Mouse (Mus musculus) lung, embryonic 16.5 days (tissue): ENCODE results near the gene Rhbdd3. TPM values are rescaled to one million over a fixed set of nuclear protein-coding genes. Genes with fewer than 3 reads are reported as not detected.
A peak's percentile ranks its signal among the peaks of the same experiment; 100 is the strongest.

ENCODE experiments used
- ATAC-seq: fragments of 200-750 bp; cut with Nextera tagmentation; 2 replicates; pipeline ENCODE4 v1.8.0; 2017; ENCODE audit warnings: low read depth, mild to moderate bottlenecking, moderate library complexity
- H3K27ac ChIP-seq: fragments of 300-500 bp; sonication (generic); 2 replicates; pipeline ENCODE4 v1.5.1; 2014; ENCODE audit warnings: mild to moderate bottlenecking, control low read depth, low read length
- H3K27me3 ChIP-seq: fragments of 300-500 bp; sonication (generic); 2 replicates; pipeline ENCODE4 v1.6.1; 2014; ENCODE audit warnings: low read depth, low read length, mixed read lengths; ENCODE audit not compliant: control insufficient read depth, insufficient read depth
- H3K36me3 ChIP-seq: fragments of 300-500 bp; sonication (generic); 2 replicates; pipeline ENCODE4 v1.6.1; 2014; ENCODE audit warnings: low read length; ENCODE audit not compliant: control insufficient read depth, insufficient read depth
- H3K4me1 ChIP-seq: fragments of 300-500 bp; sonication (generic); replicated peaks from 2 replicates; pipeline ENCODE4 v1.6.1; 2014; ENCODE audit warnings: low read length, mixed read lengths; ENCODE audit not compliant: control insufficient read depth, insufficient read depth
- H3K4me2 ChIP-seq: fragments of 300-500 bp; sonication (generic); 2 replicates; pipeline ENCODE4 v1.6.1; 2014; ENCODE audit warnings: low read depth, low read length, control low read depth
- H3K4me3 ChIP-seq: fragments of 300-500 bp; sonication (generic); 2 replicates; pipeline ENCODE4 v1.5.1; 2014; ENCODE audit warnings: mild to moderate bottlenecking, low read length, control low read depth
- H3K9ac ChIP-seq: fragments of 300-500 bp; sonication (generic); 2 replicates; pipeline ENCODE4 v1.6.1; 2014; ENCODE audit warnings: low read length, control low read depth
- H3K9me3 ChIP-seq: fragments of 300-500 bp; sonication (generic); 2 replicates; pipeline ENCODE4 v1.6.1; 2016; ENCODE audit warnings: low read length; ENCODE audit not compliant: control insufficient read depth
- WGBS: fragments of 180-500 bp; shearing (Covaris S2); extraction: QIAGEN DNeasy Blood & Tissue Kit; methylation state at CpG from one replicate; pipeline ENCODE4 v1.1.7; 2014; 5-methylcytosine and 5-hydroxymethylcytosine counted together
- polyA plus RNA-seq: library from polyadenylated mRNA; unstranded; fragments of >200 nt; fragmentation: Nextera tagmentation; extraction: Ambion mirVana; gene quantifications from 2 replicates; pipeline ENCODE4 v1.2.1, GENCODE M21; 2015

The Rhbdd3 gene
- polyA plus RNA-seq, 1 experiment from 2014 or later: 23.8 TPM

GRCm38 (mm10) chr11:5150416-5151246 lies 51.9 kb downstream of the Rhbdd3 start:
- ATAC-seq: no peak
- peak overlapping the region; percentile 25; the same call in 1 of the 2 replicates for H3K9ac ChIP-seq
- H3K9me3 ChIP-seq: no peaks in the 10 kb centered on the region
- peak overlapping the region; percentile 97; the same call in 1 of the 2 replicates for H3K4me2 ChIP-seq
- 53% methylated on average over 9 of the region's 9 CpGs for WGBS
- no peaks in the 10 kb centered on the region for H3K36me3 ChIP-seq
- H3K27me3 ChIP-seq: no peaks in the 10 kb centered on the region
- 0 out of 2 replicates have a peak overlapping the region, but pooled peaks have one; percentile 4 for H3K4me3 ChIP-seq
- H3K27ac ChIP-seq: no peak overlapping the region
- H3K4me1 ChIP-seq: peaks cover 42% of the 10 kb centered on the region

- Histone ChIP-seq H3K27ac (no peak overlapping the region), H3K9me3 (no peaks in the 10 kb centered on the region), H3K4me1 (peaks cover 45% of the 10 kb centered on the region), H3K4me2 (peak overlapping the region; percentile 97), H3K36me3 (no peaks in the 10 kb centered on the region), H3K27me3 (no peaks in the 10 kb centered on the region), H3K4me3 (peak overlapping the region; percentile 66), H3K9ac (peak overlapping the region; percentile 82)
- 38% methylated on average over 4 of the region's 4 CpGs for WGBS
- ATAC-seq: no peak
Observed at GRCm38 (mm10) chr11:5151247-5151630, 52.5 kb downstream of the Rhbdd3 start.

GRCm38 (mm10) chr11:5151680-5152337 lies 53.1 kb downstream of the Rhbdd3 start, which contains the start of gene Emid1:
Gene Emid1 (minus strand): TSS chr11:5152257.
- H3K36me3 ChIP-seq: no peaks in the 10 kb centered on the region
- no peaks in the 10 kb centered on the region for H3K9me3 ChIP-seq
- peak within 1 kb of the TSS; percentile 82 for H3K9ac ChIP-seq
- WGBS: under 1% methylated on average over 46 of the region's 53 CpGs
- peak within 1 kb of the TSS; percentile 97 for H3K4me2 ChIP-seq
- H3K4me1 ChIP-seq: peaks cover 45% of the 10 kb centered on the region
- 0 out of 2 replicates have a peak within 1 kb of the TSS, but pooled peaks have one; percentile 14 for H3K27ac ChIP-seq
- peak within 1 kb of the TSS; percentile 66 for H3K4me3 ChIP-seq
- ATAC-seq: peak; percentile 53
- no peaks in the 10 kb centered on the region for H3K27me3 ChIP-seq

GRCm38 (mm10) chr11:5154961-5155805 lies 56.5 kb downstream of the Rhbdd3 start:
- 23% methylated on average over 10 of the region's 10 CpGs for WGBS
- peak overlapping the region; percentile 22; the same call in 1 of the 2 replicates for H3K9ac ChIP-seq

More at GRCm38 (mm10) chr11:5154961-5155805, 56.5 kb downstream of the Rhbdd3 start:
- Histone ChIP-seq H3K27me3 (no peaks in the 10 kb centered on the region), H3K27ac (peak overlapping the region; percentile 80), H3K4me3 (no peak overlapping the region), H3K36me3 (no peaks in the 10 kb centered on the region), H3K9me3 (no peaks in the 10 kb centered on the region), H3K4me1 (peaks cover 30% of the 10 kb centered on the region), H3K4me2 (no peak overlapping the region)
- ATAC-seq: peak; percentile 63

Other genes with a start within 250 kb of the Rhbdd3 start
- gene Nf2, start 249.4 kb upstream of the Rhbdd3 start, polyA plus RNA-seq: 40.1 and 41.6 TPM in 2 replicates
- 30.1 and 31.5 TPM in 2 replicates for gene Nipsnap1, start 225.0 kb upstream of the Rhbdd3 start, polyA plus RNA-seq
- gene Thoc5, start 203.6 kb upstream of the Rhbdd3 start, polyA plus RNA-seq: 29.6 and 30.7 TPM in 2 replicates
- 0.26 TPM in 2 replicates for gene Nefh, start 150.9 kb upstream of the Rhbdd3 start, polyA plus RNA-seq
- 46.0 and 48.3 TPM in 2 replicates for gene Ap1b1, start 112.1 kb upstream of the Rhbdd3 start, polyA plus RNA-seq
- 0.45 and 0.92 TPM in 2 replicates for gene Rasl10a, start 40.8 kb upstream of the Rhbdd3 start, polyA plus RNA-seq
- 18.6 and 19.3 TPM in 2 replicates for gene Gas2l1, start 33.6 kb upstream of the Rhbdd3 start, polyA plus RNA-seq
- 709 and 717 TPM in 2 replicates for gene Ewsr1, start 340 bp downstream of the Rhbdd3 start, polyA plus RNA-seq
- 46.7 and 52.2 TPM in 2 replicates for gene Emid1, start 53.3 kb downstream of the Rhbdd3 start, polyA plus RNA-seq
- gene Kremen1, start 162.6 kb downstream of the Rhbdd3 start, polyA plus RNA-seq: 18.6 and 20.5 TPM in 2 replicates